Mouse (Mus musculus) cerebellum, postnatal 36 days (tissue): ENCODE measurements at regions not wholly inside any gene's neighbourhood (a gene's known extent, or its start where the extent isn't known, plus 50 kb on each side); places are given as distances from the start of the nearest gene placed in this dataset.
"Not testable (repeated sequence)": the region's sequence is repeated elsewhere in the genome, so short reads cannot be mapped to it uniquely, and the experiment has no call there.

Source experiments
- DNase-seq, 2 experiments: peaks; one replicate each; pipeline ENCODE4 v3.0.0; 2021 to 2022; ENCODE audit warnings: mixed read lengths in 2 of 2

- no peak for DNase-seq
Observed at GRCm38 (mm10) chr3:56980593-56981304, 321.0 kb downstream of the Tm4sf1 start.

GRCm38 (mm10) chr3:56966008-56966407, 335.8 kb downstream of the Tm4sf1 start:
- no peak for DNase-seq

GRCm38 (mm10) chr3:56965444-56965843, 336.3 kb downstream of the Tm4sf1 start:
- no peak for DNase-seq

GRCm38 (mm10) chr3:56964156-56964555, 337.6 kb downstream of the Tm4sf1 start:
- no peak for DNase-seq

GRCm38 (mm10) chr3:56963251-56963650, 338.5 kb downstream of the Tm4sf1 start:
- peak; percentile 8 to 19 for DNase-seq

DNA sequence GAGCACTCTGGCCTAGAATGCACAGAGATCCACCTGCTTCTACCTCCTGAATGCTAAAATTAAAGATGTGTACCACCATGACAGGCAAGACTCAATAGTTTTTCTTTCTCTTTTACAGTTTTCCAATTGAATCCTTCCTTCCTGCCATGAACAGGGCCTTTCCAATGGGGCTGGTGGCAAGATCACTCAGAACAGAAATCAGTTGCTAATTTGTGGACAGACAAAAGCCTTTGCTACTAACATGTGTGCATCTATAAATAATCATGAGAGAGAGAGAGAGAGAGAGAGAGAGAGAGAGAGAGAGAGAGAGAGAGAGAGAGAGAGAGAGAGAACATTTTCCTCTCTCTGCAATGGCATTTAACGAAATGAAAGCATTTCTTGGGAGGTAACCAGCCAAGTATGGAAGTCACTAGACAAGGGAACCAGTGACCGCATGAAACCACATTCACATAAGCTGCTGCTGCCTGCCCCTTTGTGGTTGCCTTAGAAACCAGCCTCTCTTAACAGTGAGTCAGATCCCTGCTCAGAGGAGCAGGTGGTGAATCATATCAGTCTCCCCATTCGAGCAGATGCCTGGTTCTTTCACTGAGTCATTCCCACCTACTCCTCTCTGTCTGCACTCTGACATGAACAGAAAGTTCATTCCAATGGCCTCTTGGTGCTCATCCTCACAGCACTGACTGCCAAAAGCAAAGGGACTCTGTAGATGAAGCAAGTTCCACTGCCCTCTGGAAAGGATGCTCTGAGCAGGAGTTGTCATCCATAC, 339.4 kb downstream of the Tm4sf1 start:
- DNase-seq, result peak; percentile 25 to 35

DNA sequence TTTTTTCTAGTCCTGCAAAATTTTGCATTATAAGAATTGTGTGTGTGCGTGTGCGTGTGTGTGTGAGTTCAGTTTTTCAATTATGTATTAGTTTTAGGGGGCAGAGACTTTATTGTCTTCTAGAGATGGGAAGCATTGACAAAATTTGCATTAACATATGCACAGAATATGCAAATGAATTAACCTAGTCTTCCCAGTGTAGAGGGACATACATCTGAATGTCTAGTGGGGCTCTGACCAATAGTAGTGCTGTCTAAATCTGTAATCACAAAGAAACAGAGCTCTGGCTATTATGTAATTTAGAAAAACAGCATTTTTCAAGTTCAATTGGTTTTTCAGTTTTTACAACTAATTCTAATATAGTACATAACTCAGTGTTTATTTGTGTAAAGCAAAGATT, 344.8 kb downstream of the Tm4sf1 start:
- DNase-seq, result no peak

GRCm38 (mm10) chr3:56955799-56956121, 346.0 kb downstream of the Tm4sf1 start:
- DNase-seq, result no peak

- no peak for DNase-seq
Observed at GRCm38 (mm10) chr3:56955098-56955798, 346.5 kb downstream of the Tm4sf1 start.

GRCm38 (mm10) chr3:56942557-56942956, 359.2 kb downstream of the Tm4sf1 start:
- DNase-seq, result not testable (repeated sequence)

DNA sequence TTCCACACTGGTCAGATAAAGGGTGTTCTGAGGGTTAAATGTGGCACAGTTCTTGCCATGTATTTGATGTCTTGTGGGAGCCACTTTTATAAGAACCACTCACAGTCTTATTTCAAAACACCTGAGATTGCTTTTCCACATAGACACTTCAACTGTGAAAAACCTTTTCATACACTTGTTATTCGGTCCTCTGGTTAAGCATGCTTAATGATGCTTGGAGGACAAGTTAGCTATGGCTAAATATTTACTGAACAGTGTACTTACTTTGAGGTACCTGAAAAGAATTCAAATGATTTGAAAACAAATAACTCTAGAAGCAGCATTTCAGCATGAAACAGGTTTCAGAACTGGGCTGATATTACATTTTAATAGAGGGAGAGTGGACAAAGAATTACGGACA, 372.8 kb downstream of the Tm4sf1 start:
- DNase-seq, result not testable (repeated sequence)

DNA sequence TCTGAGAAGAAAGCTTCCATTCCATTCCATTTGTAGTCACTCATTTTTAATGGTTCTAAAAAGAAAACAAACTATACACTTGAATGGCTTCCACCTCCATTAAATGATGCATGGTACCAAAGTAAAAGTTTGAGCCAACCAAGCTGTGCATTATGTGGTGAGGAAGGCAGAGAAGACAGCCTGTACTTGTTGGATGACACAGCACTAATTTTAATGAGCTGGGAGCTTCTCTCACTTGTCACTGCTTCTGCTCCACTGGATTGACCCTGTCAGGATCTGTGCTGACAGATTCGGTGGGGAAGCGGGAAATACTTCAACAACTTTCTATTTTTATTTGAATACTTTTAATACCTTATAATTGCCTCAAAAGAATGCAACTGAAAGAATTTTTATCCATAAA, 403.3 kb downstream of the Tm4sf1 start:
- no peak for DNase-seq

DNA sequence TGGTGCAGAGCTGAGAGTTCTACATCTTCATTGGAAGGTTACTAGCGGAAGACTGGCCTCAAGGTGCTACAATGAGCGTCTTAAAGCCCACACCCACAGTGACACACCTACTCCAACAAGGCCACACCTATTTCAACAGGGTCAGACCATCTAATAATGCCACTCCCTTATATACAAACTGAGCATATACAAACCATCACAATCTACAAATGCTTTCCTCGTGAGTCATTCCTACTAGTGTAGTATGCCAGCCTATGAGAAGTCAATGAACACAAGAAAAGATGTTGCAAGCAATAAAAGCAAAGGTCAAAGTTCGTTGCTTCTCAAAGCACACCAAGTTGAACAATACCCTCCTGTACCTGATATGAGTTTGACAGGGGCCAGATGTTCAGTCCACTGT, 424.7 kb downstream of the Tm4sf1 start:
- DNase-seq, result no peak

GRCm38 (mm10) chr3:56863591-56863990, 438.2 kb downstream of the Tm4sf1 start:
- no peak for DNase-seq

- no peak for DNase-seq
Observed at GRCm38 (mm10) chr3:56859841-56860240, 441.9 kb downstream of the Tm4sf1 start.

DNA sequence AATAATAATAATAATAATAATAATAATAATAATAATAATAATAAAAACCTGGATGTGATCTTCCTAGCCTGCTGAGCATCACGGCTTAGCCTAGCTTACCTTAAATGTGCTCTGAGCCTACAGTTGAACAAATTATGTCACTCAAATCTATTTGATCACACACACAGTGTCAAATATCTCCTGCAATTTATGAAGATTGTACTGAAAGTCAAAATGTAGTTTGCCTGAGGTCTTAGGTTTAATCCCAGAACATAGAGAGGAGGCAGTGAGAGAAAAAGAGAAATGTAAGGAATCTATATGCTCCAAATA, 456.4 kb downstream of the Tm4sf1 start:
- DNase-seq, result no peak

GRCm38 (mm10) chr3:56844681-56845461, 456.9 kb downstream of the Tm4sf1 start:
- DNase-seq, result no peak

GRCm38 (mm10) chr3:56837176-56837575, 464.6 kb downstream of the Tm4sf1 start:
- DNase-seq, result no peak

DNA sequence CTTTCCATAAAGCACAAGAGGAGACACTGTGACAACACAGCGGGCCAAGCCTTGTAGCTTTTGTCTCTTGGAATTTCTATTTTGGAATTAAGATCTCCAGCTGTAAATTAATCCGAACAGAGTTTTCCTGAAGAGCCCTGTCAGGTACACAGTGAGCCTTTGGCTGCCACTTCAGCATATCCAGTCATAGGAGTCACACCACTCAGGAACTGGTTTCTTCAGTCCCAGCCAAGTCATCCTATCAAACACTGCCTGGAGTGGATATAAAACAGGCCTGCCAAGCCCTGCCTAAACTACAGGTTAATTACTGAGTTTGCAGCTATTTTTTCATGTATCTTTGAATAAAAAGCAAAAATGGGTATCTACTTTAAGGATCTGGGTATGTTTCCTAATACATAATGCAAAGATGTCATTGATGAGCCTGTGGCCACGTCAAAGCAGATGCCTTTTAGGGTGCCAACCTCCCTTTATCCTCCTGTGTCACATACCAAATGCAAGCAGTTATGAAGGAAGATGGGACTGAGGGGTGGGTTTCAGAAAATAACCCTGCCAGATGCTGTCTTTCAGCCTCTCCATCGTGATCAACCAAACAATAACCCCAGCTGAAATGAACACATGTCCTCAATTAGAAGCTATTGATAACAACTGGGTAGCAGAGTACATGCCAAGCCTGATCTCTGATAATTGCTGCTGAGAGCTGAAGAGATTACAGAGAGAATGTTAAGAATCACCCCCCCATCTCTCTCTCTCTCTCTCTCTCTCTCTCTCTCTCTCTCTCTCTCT, 471.3 kb downstream of the Tm4sf1 start:
- DNase-seq, result no peak

DNA sequence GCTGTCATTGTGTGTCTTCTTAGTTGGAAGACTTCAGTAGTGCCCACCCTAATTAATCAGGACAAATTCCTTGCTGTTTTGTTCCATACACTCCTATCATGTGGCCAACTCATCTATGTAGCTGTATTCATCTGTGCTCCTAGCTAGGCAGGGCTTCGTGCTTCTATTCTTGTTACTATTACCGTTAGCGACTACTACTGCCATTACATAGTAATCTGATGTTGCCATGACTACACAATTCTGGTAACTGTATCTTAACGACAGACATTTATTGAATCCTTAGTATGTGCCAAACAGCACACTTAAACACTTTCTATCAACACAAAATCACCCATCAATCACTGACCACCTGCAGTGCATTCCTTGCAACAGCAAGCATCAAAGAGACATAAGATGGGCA, 477.6 kb downstream of the Tm4sf1 start:
- no peak for DNase-seq

DNA sequence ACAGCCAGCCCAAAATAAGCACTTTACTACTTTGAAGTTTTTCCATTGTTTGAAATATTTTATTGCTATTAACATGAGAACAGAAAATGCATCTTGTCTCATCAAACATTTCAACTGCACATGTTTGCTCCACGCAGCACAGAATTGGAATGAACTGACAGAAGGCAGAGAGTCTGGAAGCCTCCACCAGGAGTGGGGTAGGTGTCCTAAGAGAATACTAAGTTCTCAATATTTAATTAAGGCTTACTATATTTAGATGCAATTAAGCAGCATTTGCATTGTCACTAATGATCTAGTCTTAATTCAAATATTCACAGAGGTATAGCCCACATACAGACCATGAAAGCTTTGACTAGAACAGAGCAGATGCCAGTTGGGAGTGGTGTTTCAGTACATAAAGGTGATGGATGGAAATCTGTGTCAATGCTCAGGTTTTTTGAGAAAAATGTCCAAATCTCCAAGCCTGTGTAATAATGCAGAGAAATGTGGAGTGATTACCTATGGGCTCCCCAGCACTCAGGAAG, 491.2 kb downstream of the Tm4sf1 start:
- no peak for DNase-seq

GRCm38 (mm10) chr3:56793054-56793453, 508.7 kb downstream of the Tm4sf1 start:
- no peak for DNase-seq
